Mouse (Mus musculus): ENCODE data around the gene Syne4. TPM values are rescaled to one million over a fixed set of nuclear protein-coding genes. Genes with fewer than 3 reads are reported as not detected.
A peak's percentile ranks its signal among the peaks of the same experiment; 100 is the strongest.

The Syne4 gene
- polyA plus RNA-seq (2015; fragmentation: Nextera tagmentation; extraction: Ambion mirVana), result 65.2 and 73.8 TPM in 2 replicates

- Histone ChIP-seq H3K9me3 (no peaks in the 10 kb centered on the region), H3K4me3 (replicated peaks) (peak within 1 kb of the TSS; percentile 44), H3K4me1 (0 out of 2 replicates have a peak, but pooled peaks cover 4% of the 10 kb centered on the region), H3K4me2 (peak within 1 kb of the TSS; percentile 46), H3K27me3 (replicated peaks) (no peaks in the 10 kb centered on the region), H3K9ac (peak within 1 kb of the TSS; percentile 39), H3K36me3 (no peaks in the 10 kb centered on the region), H3K27ac (peak within 1 kb of the TSS; percentile 61)
- peak; percentile 76; the same call in 1 of the 2 replicates for ATAC-seq (ENCODE audit: insufficient read depth, low FRiP score, low read depth)
- WGBS, result 6% methylated on average over 9 of the region's 9 CpGs
Measured at GRCm38 (mm10) chr7:30314721-30315155, at the start of gene Syne4. Gene Syne4 (plus strand): TSS chr7:30314807.

GRCm38 (mm10) chr7:30265041-30265440, 49.6 kb upstream of the Syne4 start:
- H3K9ac ChIP-seq, result no peak overlapping the region
- no peak overlapping the region for H3K4me3 ChIP-seq (replicated peaks)
- H3K27me3 ChIP-seq (replicated peaks), result no peaks in the 10 kb centered on the region
- WGBS, result 79% methylated on average over 2 of the region's 2 CpGs
- ATAC-seq (ENCODE audit: insufficient read depth, low FRiP score, low read depth), result no peak
- H3K4me2 ChIP-seq, result no peak overlapping the region
- no peaks in the 10 kb centered on the region for H3K4me1 ChIP-seq
- H3K36me3 ChIP-seq, result peaks cover 9% of the 10 kb centered on the region; the same call in 1 of the 2 replicates
- no peaks in the 10 kb centered on the region for H3K9me3 ChIP-seq
- H3K27ac ChIP-seq, result no peak overlapping the region

DNA sequence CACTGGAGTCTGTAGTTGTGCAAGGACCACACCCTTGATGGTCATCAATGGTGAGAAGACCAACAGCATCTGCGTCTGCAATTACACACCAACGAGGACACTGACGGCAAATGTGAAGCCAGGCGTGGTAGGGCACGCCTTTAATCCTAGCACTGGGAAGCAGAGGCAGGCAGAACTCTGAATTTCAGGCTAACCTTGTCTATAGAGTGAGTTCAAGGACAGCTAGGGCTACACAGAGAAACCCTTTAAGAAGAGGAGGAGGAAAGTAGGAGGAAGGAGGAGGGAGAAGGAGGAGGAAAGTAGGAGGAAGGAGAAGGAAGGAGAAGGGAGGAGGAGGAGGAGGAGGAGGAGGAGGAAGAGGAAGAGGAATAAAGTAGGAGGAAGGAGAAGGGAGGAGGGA, 49.1 kb upstream of the Syne4 start:
- ATAC-seq (ENCODE audit: insufficient read depth, low FRiP score, low read depth), result no peak
- Histone ChIP-seq H3K4me1 (no peaks in the 10 kb centered on the region), H3K27ac (no peak overlapping the region), H3K9me3 (no peaks in the 10 kb centered on the region), H3K36me3 (peaks cover 11% of the 10 kb centered on the region; the same call in 1 of the 2 replicates), H3K9ac (no peak overlapping the region), H3K4me3 (replicated peaks) (no peak overlapping the region), H3K27me3 (replicated peaks) (no peaks in the 10 kb centered on the region), H3K4me2 (no peak overlapping the region)
- 94% methylated on average over 5 of the region's 5 CpGs for WGBS

- Histone ChIP-seq H3K36me3 (peaks cover 10% of the 10 kb centered on the region; the same call in 1 of the 2 replicates), H3K4me2 (no peak overlapping the region), H3K27ac (no peak overlapping the region), H3K9ac (no peak overlapping the region), H3K27me3 (replicated peaks) (no peaks in the 10 kb centered on the region), H3K4me1 (no peaks in the 10 kb centered on the region), H3K9me3 (no peaks in the 10 kb centered on the region), H3K4me3 (replicated peaks) (no peak overlapping the region)
- 85% methylated on average over 7 of the region's 7 CpGs for WGBS
- ATAC-seq (ENCODE audit: insufficient read depth, low FRiP score, low read depth), result no peak
Measured at GRCm38 (mm10) chr7:30265935-30266334, 48.7 kb upstream of the Syne4 start.

- H3K9ac ChIP-seq, result no peak overlapping the region
- no peaks in the 10 kb centered on the region for H3K27me3 ChIP-seq (replicated peaks)
- H3K4me3 ChIP-seq (replicated peaks), result no peak overlapping the region
- WGBS, result 74% methylated on average over 3 of the region's 3 CpGs
- no peaks in the 10 kb centered on the region for H3K9me3 ChIP-seq
- no peak overlapping the region for H3K4me2 ChIP-seq
- no peak for ATAC-seq (ENCODE audit: insufficient read depth, low FRiP score, low read depth)
- H3K4me1 ChIP-seq, result no peaks in the 10 kb centered on the region
- peaks cover 14% of the 10 kb centered on the region; the same call in 1 of the 2 replicates for H3K36me3 ChIP-seq
- no peak overlapping the region for H3K27ac ChIP-seq
Measured at GRCm38 (mm10) chr7:30266780-30267179, 47.8 kb upstream of the Syne4 start.

GRCm38 (mm10) chr7:30269641-30270040, 45.0 kb upstream of the Syne4 start:
- Histone ChIP-seq H3K4me1 (no peaks in the 10 kb centered on the region), H3K27me3 (replicated peaks) (no peaks in the 10 kb centered on the region), H3K9ac (no peak overlapping the region), H3K36me3 (peaks cover 10% of the 10 kb centered on the region; the same call in 1 of the 2 replicates), H3K4me2 (no peak overlapping the region), H3K27ac (no peak overlapping the region), H3K4me3 (replicated peaks) (no peak overlapping the region), H3K9me3 (no peaks in the 10 kb centered on the region)
- 84% methylated on average over 4 of the region's 4 CpGs for WGBS
- no peak for ATAC-seq (ENCODE audit: insufficient read depth, low FRiP score, low read depth)

DNA sequence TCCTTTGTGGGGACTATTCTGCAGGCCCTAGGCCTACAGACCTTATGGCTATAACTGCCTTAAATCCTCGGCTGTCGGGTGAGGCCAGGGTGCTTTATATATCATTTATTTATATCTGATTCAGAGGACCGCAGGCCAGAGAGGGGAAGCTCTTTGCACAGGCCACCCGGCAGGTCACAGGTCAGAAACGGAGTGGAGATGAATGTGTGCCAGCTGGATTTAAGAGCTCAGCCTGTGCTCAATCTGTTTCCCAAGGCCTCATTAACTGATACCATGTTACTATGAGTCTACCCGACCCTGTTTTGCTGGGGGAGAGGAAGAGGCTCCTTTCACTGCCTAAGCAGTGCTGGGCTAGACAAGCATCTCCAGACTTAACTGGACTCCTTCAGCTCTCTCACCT, 40.2 kb upstream of the Syne4 start:
- Histone ChIP-seq H3K9me3 (no peaks in the 10 kb centered on the region), H3K4me1 (peaks cover under 1% of the 10 kb centered on the region; the same call in 1 of the 2 replicates), H3K4me3 (replicated peaks) (no peak overlapping the region), H3K9ac (no peak overlapping the region), H3K27me3 (replicated peaks) (no peaks in the 10 kb centered on the region), H3K27ac (no peak overlapping the region), H3K36me3 (peaks cover 10% of the 10 kb centered on the region; the same call in 1 of the 2 replicates), H3K4me2 (no peak overlapping the region)
- 53% methylated on average over 6 of the region's 6 CpGs for WGBS
- no peak for ATAC-seq (ENCODE audit: insufficient read depth, low FRiP score, low read depth)

GRCm38 (mm10) chr7:30278911-30279310, 35.7 kb upstream of the Syne4 start:
- WGBS, result 51% methylated on average over 2 of the region's 2 CpGs
- Histone ChIP-seq H3K4me2 (peak overlapping the region; percentile 94; the same call in 1 of the 2 replicates), H3K9me3 (no peaks in the 10 kb centered on the region), H3K27ac (no peak overlapping the region), H3K4me1 (peaks cover 3% of the 10 kb centered on the region; the same call in 1 of the 2 replicates), H3K36me3 (no peaks in the 10 kb centered on the region), H3K4me3 (replicated peaks) (peak overlapping the region; percentile 92; the same call in 1 of the 2 replicates), H3K9ac (no peak overlapping the region), H3K27me3 (replicated peaks) (no peaks in the 10 kb centered on the region)
- ATAC-seq (ENCODE audit: insufficient read depth, low FRiP score, low read depth), result no peak

DNA sequence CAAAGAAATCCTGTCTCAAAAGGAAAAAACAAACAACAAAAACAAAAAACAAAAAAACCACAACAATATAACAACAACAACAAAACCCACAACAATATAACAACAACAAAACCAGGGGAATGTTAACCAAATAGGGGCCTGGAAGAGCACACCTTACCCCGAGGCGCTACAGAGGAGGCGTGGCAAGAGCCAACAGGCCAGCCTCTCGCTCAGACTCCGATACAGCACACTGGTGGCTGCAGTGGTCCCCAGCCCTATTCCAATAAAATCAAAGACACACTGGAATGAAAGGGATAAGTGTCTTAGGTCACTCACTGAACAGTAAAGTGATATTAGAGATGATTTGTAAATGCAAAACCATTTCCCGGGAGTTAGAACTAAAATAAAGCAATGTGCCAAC, 35.1 kb upstream of the Syne4 start:
- H3K36me3 ChIP-seq, result no peaks in the 10 kb centered on the region
- no peak for ATAC-seq (ENCODE audit: insufficient read depth, low FRiP score, low read depth)
- H3K27ac ChIP-seq, result peak overlapping the region; percentile 98
- no peaks in the 10 kb centered on the region for H3K27me3 ChIP-seq (replicated peaks)
- H3K4me1 ChIP-seq, result peaks cover 3% of the 10 kb centered on the region; the same call in 1 of the 2 replicates
- peak overlapping the region; percentile 94 for H3K4me2 ChIP-seq
- peak overlapping the region; percentile 92 for H3K4me3 ChIP-seq (replicated peaks)
- no peak overlapping the region; the same call in 1 of the 2 replicates for H3K9ac ChIP-seq
- WGBS, result under 1% methylated on average over 6 of the region's 6 CpGs
- H3K9me3 ChIP-seq, result no peaks in the 10 kb centered on the region

DNA sequence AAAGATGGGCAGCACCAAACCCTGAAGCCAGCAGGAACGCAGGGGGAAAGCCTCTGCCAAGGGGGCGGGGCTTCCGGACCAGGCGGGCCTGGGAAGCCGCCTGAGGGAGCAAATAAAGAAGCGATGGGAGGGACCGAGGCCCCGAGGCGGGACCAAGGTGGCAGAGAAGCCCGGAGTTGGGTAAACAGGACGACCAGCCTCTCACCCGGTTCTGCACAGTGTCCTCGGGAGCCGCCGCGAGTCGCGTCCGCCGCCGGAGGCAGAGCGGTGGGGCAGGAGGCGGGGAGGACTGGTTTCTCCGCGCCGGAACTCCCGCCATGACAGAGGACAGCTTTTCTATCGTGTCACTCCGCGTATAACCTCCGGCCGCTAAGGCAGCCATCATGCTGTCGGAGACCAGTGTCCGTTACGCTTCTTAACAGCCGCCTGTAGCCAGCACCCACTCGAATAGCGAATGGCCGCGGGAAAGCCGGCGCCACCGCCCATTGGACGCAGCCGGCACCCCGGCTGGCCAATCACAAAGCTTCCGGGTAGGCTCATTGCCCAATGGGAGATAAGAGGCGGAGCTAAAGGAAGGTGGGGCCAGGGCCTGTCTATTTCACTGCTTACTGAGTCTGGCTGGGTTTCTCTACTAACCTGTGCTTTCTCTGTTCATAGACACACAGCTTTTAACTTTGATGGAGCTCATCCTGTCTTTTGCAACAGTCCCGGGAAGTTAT, 34.5 kb upstream of the Syne4 start, which contains the start of the genes Thap8 and Wdr62:
TSS of gene Thap8 (plus strand) at position 144 of the 719 bp plus-strand sequence.
TSS of gene Wdr62 (minus strand) at position 469 of the 719 bp plus-strand sequence.
- under 1% methylated on average over 49 of the region's 49 CpGs for WGBS
- ATAC-seq (ENCODE audit: insufficient read depth, low FRiP score, low read depth), result peak; percentile 93

DNA sequence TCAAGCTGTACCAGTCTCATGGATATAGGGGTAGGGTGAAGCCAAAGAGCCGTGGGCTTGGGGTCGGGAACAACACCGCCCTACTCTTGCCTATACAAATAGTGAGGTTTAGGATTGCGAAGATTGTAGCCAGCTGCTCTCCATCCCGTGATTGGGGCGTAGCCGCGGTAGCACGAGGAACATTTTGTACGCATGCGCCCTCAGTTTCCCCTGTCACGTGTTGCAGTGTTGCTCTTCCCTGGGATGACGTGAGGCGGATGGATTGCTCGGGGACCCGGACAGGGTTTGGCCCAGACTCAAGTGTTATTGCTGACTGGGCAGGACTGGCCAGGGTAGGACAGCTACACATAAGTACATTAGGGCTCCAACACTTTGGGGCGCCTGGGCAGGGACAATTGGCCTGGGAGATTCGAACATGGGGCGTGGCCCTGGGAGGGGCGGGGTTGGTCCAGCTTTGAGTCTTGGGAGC, 33.9 kb upstream of the Syne4 start:
- Histone ChIP-seq H3K27me3 (replicated peaks) (no peaks in the 10 kb centered on the region), H3K9me3 (no peaks in the 10 kb centered on the region), H3K4me2 (peak overlapping the region; percentile 94), H3K36me3 (no peaks in the 10 kb centered on the region), H3K27ac (peak overlapping the region; percentile 98), H3K4me1 (peaks cover 3% of the 10 kb centered on the region; the same call in 1 of the 2 replicates), H3K4me3 (replicated peaks) (peak overlapping the region; percentile 92), H3K9ac (no peak overlapping the region)
- ATAC-seq (ENCODE audit: insufficient read depth, low FRiP score, low read depth), result peak; percentile 76
- under 1% methylated on average over 20 of the region's 20 CpGs for WGBS

More for the DNA sequence above, 34.5 kb upstream of the Syne4 start, which contains the start of the genes Thap8 and Wdr62:
- H3K9ac ChIP-seq, result peak within 1 kb of the TSS; percentile 25; the same call in 1 of the 2 replicates
- peak within 1 kb of the TSS; percentile 98 for H3K27ac ChIP-seq
- no peaks in the 10 kb centered on the region for H3K27me3 ChIP-seq (replicated peaks)
- peak within 1 kb of the TSS; percentile 94 for H3K4me2 ChIP-seq
- no peaks in the 10 kb centered on the region for H3K9me3 ChIP-seq
- H3K36me3 ChIP-seq, result no peaks in the 10 kb centered on the region
- H3K4me1 ChIP-seq, result peaks cover 3% of the 10 kb centered on the region; the same call in 1 of the 2 replicates
- peak within 1 kb of the TSS; percentile 92 for H3K4me3 ChIP-seq (replicated peaks)

DNA sequence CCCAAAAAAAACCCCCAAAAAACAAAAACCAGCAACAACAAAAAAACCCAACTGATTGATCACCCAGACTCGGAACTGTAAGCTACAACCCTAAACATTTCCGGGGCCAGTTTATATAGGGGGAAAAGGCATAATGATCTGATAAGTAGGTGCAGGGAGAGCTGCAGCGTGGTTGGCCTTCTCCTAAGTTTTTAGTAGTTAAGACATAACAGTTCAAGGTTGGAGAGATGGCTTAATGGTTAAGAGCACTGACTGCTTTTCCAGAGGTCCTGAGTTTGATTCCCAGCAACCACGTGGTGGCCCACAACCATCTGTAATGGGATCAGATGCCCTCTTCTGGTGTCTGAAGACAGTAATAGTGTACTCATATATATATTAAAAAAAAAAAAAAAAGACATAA, 33.1 kb upstream of the Syne4 start:
- H3K4me3 ChIP-seq (replicated peaks), result 0 out of 2 replicates have a peak overlapping the region, but pooled peaks have one; percentile 92
- peak overlapping the region; percentile 98; the same call in 1 of the 2 replicates for H3K27ac ChIP-seq
- no peaks in the 10 kb centered on the region for H3K9me3 ChIP-seq
- ATAC-seq (ENCODE audit: insufficient read depth, low FRiP score, low read depth), result no peak
- H3K4me2 ChIP-seq, result peak overlapping the region; percentile 94; the same call in 1 of the 2 replicates
- WGBS, result 64% methylated on average over 4 of the region's 4 CpGs
- H3K36me3 ChIP-seq, result no peaks in the 10 kb centered on the region
- H3K4me1 ChIP-seq, result peaks cover 3% of the 10 kb centered on the region; the same call in 1 of the 2 replicates
- H3K9ac ChIP-seq, result no peak overlapping the region
- no peaks in the 10 kb centered on the region for H3K27me3 ChIP-seq (replicated peaks)
